Mouse (Mus musculus): ENCODE results near the gene Col4a1.

Gene Col4a1

DNA sequence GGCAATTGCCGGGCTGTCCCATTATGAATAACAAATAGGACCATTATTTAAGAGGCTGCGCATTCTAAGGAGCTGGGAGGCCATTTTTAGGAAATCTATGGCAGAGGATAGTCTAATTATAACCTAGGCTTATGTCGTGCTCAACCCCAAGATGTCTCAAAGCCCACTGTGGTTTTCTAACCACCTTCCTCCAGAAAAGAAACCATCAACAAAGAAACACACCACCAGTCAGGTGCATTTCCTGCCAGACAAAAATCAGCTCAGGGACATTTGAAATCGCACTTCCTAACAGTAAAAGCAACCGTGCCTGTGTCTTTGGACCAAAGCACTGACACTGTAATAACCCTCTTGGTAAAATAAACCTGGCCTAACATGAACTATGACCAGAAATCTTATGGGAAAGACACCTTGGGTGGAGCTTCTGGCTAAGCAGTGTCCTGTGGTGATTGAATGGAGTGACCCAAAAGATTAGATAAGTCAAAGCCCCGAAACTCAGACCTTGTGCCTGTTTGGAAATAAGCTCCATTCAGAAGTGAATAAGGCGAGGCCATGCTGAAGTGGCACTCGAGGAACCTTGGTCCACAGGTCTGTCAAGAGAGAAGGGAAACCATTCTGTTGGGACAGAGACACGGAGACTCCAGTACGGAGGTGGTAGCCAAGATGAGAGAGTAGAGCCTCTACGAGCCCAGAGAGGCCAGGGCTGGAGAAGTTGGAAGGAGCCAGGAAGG is 131.0 kb downstream of the Col4a1 start:
- CTCF ChIA-PET, result no interaction called here

GRCm38 (mm10) chr8:11179869-11180268 is 132.8 kb downstream of the Col4a1 start:
- CTCF ChIA-PET, result no interaction called here

- CTCF ChIA-PET, result no interaction called here
These were observed 136.2 kb downstream of the Col4a1 start for GRCm38 (mm10) chr8:11176393-11176792.

DNA sequence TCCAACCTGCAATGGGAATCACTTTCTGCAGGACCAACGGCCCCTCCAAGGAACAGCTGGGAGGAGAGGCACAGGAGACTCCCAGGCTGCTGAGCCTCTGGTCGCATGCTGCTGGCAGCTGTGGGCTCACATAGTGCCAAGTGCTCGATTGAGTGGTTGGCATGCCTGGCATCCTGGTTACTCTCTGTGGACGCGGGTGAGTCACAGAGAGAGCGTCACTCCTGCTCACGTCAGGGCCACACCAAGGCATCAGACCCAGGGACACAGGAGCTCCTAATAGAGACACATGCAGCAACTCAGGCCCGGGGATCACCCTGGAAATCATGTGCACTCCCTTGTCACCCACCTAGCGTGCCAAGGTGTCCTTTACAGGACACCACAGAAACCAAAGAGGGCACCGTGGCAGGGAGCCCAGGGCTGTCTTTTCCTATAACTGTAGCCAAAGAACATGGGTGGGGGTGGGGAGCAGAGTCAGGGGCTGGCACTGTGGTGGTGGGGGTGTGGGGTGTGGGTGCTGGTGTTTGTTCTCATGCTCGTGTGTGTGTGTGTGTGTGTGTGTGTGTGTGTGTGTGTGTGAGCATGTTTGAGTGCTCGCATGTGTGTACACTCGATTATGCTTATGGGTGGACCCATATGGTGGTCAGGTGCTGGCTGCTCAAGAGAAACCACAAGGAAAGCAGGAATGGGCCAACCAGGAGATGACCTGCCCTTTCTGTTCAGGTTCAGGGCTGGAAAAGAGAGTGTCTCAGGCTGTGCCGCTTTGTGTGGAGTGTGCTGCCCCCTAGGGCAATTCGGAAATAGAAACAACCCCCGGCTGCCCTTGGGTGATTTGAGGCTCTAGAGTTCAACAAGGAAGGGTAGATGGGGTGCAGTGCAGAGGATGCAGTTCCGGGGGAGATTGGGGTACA is 139.1 kb downstream of the Col4a1 start:
- CTCF ChIA-PET, result interaction anchor here (0.6 to 1.0 kb wide), 4 partner anchors 66 to 612 kb away, joined by 3 to 7 read pairs (median 6); no protein-coding TSS in a partner anchor

- CTCF ChIA-PET, result no interaction called here
These were observed 141.1 kb downstream of the Col4a1 start for GRCm38 (mm10) chr8:11171526-11171925.

GRCm38 (mm10) chr8:11169383-11169782 is 143.2 kb downstream of the Col4a1 start:
- CTCF ChIA-PET, result no interaction called here

- CTCF ChIA-PET, result interaction anchor here (0.6 kb wide), 1 partner anchor 55 kb away, joined by 3 read pairs; no protein-coding TSS in a partner anchor
These were observed 143.8 kb downstream of the Col4a1 start for GRCm38 (mm10) chr8:11168780-11169179.

DNA sequence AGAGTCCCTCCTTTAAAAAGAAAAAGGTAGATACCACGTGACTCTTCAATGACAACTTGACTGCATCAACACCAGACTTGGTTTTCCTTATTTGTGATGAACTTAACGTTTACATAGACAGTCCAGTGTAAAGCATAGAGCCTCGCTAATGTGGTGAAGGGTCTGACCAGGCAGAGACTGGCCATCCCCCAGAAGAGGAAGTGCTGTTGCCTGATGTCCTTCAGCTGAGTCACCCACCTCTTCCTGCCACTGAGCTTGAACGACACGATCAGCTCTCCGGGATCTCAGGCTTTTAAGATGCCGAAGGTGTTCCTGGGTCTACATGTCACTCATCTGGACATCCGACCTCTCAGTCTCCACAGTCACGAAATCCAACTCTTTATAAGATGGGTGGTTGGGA is 144.7 kb downstream of the Col4a1 start:
- CTCF ChIA-PET, result interaction anchor here (0.6 kb wide), 1 partner anchor 9 kb away, joined by 6 read pairs; no protein-coding TSS in a partner anchor

- CTCF ChIA-PET, result no interaction called here
These were observed 147.0 kb downstream of the Col4a1 start for GRCm38 (mm10) chr8:11165592-11165991.

GRCm38 (mm10) chr8:11156319-11156692 is 156.3 kb downstream of the Col4a1 start:
- CTCF ChIA-PET, result no interaction called here

DNA sequence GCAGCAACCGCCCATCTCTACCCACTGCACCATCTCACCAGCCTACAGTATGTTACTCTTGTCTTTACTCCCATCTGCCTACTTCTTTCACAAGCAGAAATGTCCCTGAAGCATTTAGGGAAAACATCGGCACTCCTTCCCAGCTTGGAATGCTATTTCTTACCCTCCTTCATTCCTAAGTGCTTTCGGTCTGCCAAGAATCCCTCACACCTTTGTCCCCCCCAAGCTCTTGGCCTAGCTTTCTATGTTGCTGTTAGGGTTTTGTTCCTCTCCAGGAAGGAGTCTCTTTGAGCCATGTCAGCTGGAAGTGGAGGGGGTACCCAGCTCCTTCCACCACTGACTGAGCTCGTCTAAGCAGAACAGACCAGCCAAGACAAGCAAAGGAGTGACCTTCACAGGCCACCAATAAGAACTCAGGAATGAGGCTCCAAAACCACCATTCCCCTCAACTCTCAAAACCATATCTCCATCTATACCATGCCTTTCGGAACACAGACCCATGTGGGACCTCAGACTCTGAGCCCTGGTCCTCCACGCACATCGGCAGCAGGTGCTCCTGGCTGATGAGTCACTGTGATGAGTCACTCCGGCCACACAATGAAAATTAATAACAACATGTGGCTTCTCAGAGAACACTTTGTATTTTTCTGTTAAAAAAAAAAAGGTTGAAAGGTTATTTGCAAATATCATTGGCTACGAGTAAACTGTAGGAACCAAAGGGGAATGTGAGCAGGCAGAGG is 156.9 kb downstream of the Col4a1 start:
- CTCF ChIA-PET, result no interaction called here

DNA sequence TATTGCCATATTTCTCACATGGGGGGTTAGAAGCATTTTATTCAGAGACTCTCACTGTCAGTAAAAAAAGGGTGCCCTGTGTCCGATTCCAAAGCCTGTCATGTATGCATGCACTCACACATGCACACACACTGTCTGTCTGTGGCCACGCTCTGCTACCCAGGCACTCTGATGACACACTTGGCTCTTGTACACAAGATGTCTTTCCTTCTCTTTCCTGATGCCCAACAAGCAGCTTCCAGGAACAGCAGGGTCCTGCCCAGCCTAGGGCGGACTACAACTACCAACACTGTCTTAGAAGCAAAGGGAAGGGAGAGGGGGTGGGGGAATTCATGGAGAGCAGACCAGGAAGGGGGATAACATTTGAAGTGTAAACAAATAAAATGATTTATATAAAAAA is 162.4 kb downstream of the Col4a1 start:
- CTCF ChIA-PET, result no interaction called here

- CTCF ChIA-PET, result no interaction called here
These were observed 163.3 kb downstream of the Col4a1 start for GRCm38 (mm10) chr8:11149201-11149810.

- CTCF ChIA-PET, result no interaction called here
These were observed 163.8 kb downstream of the Col4a1 start for GRCm38 (mm10) chr8:11148797-11149196.
